Mouse (Mus musculus): ENCODE measurements at regions not wholly inside any gene's neighbourhood (a gene's known extent, or its start where the extent isn't known, plus 50 kb on each side); places are given as distances from the start of the nearest gene placed in this dataset.

DNA sequence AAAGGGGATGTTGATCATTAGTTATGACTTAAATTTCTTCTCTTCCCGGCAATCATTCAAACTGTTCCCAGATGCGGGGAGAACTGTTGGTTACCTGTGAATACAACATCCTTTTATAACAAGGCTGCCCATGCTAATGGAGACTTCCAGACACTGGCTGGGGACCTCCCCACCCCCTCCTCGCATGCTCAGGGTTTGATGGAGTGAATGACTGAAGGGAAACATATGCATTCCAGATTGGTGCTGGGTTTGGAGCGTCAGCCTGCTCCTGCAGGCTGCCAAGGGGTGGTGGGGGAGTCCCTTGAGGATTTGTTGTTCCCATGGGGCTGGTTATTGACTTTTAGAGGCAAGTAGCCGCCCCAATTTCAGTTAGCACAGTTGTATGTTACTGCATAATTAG is 161.9 kb downstream of the Ttc32 start:
- TF ChIP-seq CTCF (IDR thresholded peaks at IDR 0.05; ENCODE audit: low read depth) (no peak), EP300 (optimal IDR thresholded peaks at IDR 0.05) (no peak)
